Mouse (Mus musculus) CH12.LX (cell line): ENCODE measurements around the gene Inpp4b.

ENCODE experiments used
- CHD2 ChIP-seq: IDR thresholded peaks from 2 replicates; pipeline ENCODE4 v1.6.1; 2011; ENCODE audit warnings: low read length, improper control_type of control experiment
- CTCF ChIP-seq, 2 experiments: IDR thresholded peaks in 1 of 2; conservative IDR thresholded peaks in 1 of 2; 2 replicates each; pipeline ENCODE4 v1.5.1; 2011 to 2012; ENCODE audit warnings: low read depth in 2 of 2, low read length in 2 of 2, improper control_type of control experiment in 1 of 2, inconsistent platforms in 1 of 2, mild to moderate bottlenecking in 1 of 2, moderate library complexity in 1 of 2
- ETS1 ChIP-seq: conservative IDR thresholded peaks from 2 replicates; pipeline ENCODE4 v1.6.1; 2012; ENCODE audit warnings: low read depth, mild to moderate bottlenecking, inconsistent platforms, low read length, improper control_type of control experiment, moderate library complexity
- MAFK ChIP-seq: IDR thresholded peaks from 2 replicates; pipeline ENCODE4 v1.6.1; 2011; ENCODE audit warnings: low read length, improper control_type of control experiment; ENCODE audit not compliant: insufficient replicate concordance
- MEF2A ChIP-seq: IDR thresholded peaks from 2 replicates; pipeline ENCODE4 v1.6.1; 2014; ENCODE audit warnings: low read depth, mild to moderate bottlenecking, inconsistent platforms, low read length, improper control_type of control experiment, borderline replicate concordance
- MXI1 ChIP-seq: IDR thresholded peaks from 2 replicates; pipeline ENCODE4 v1.6.1; 2011; ENCODE audit warnings: mild to moderate bottlenecking, low read depth, low read length, improper control_type of control experiment
- POLR2A ChIP-seq: IDR thresholded peaks from 2 replicates; pipeline ENCODE4 v1.6.1; 2011; ENCODE audit warnings: low read depth, mild to moderate bottlenecking, improper control_type of control experiment, low read length
- ZMIZ1 ChIP-seq: IDR thresholded peaks from 2 replicates; pipeline ENCODE4 v1.6.1; 2012; ENCODE audit warnings: low read depth, mild to moderate bottlenecking, inconsistent platforms, low read length, improper control_type of control experiment

DNA sequence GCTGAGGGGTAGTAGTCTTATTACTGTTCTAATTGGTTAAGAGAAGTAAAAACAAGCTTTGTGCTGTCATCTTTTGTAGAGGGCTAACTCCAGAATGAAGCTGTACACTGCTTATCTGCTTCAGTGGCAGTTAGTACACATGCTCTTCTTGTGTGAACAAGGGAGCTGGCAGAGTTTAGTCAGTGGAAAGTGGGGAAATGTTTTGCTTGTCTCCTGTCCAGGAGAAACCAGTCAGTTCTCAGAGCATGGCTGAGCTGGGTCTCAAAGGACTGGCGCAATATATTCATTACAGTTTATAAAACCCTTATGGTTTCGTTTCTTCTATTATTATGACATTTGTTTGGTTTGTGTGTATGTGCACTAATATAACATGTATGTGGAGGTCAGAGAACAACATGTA, 610.7 kb downstream of the Inpp4b start:
- TF ChIP-seq MXI1 (no peak), CHD2 (no peak), ETS1 (no peak), POLR2A (no peak), MEF2A (no peak), CTCF (conservative IDR thresholded peaks at IDR 0.05 in 1 of 2, IDR thresholded peaks at IDR 0.05 in 1 of 2; ENCODE audit: low read depth in 2 of 2, low read length in 2 of 2) (no peak), ZMIZ1 (no peak), MAFK (no peak)
